Comparison of ENCODE assay signal across 9 mouse cellular contexts in the genomic region with DNA sequence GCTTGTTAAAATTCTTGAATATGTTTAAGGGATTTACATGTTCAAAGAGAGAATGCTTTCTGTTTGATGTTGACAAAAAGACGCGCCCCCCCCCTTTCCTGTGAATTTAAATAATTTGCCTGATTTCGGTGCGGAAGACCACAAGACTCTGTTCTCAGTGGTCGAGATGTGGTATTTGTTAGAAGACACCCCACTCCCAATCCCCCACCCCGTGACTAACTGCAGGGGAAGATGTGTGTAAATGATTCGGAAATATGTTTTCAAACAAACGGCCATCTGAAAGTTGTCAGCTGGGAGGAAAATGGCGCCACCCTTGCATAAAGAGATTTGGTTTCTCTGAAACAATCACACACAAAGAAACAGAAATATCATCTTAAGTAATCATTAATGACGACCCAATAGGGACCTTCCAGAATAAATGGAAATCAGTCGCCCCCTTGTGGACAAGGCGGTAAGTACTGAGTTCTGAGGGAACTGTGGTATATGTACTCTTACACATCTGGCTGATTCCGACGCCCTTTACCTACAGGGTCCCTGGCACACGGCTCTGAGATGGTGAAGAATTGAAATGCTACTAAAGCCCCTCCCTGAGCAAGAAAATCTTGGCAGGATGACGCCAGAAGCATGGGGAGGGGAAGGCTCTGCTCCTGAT. TPM values are rescaled to one million over a fixed set of nuclear protein-coding genes. Genes with fewer than 3 reads are reported as not detected.
DNase-seq lines count a peak whose midpoint lies in the region; ATAC-seq lines count a peak whose summit lies in the region.
"Had no signal": no experiment of that assay in that cellular context is flagged by ENCODE, and none has a peak within 500 bp of the region (broad histone marks: within the 10 kb centered on the region; RNA-seq: fewer than 3 reads in every experiment).

No protein-coding gene starts in this region.

- no peaks in the 10 kb centered on the region for H3K27me3 ChIP-seq in forebrain, embryonic 11.5 days (ENCODE audit: control insufficient read depth, insufficient read depth, low read length)
- peaks cover 31% of the 10 kb centered on the region for H3K27me3 ChIP-seq in hindbrain, embryonic 10.5 days (ENCODE audit: insufficient read depth, poor library complexity, severe bottlenecking)
- no peaks in the 10 kb centered on the region for H3K27me3 ChIP-seq in lung, embryonic 16.5 days (ENCODE audit: control insufficient read depth, insufficient read depth, low read depth, low read length)

- ATAC-seq in forebrain, embryonic 11.5 days (replicated peaks; ENCODE audit: low FRiP score) = no peak
- peak; percentile 43; the same call in 1 of the 2 replicates for ATAC-seq in lung, embryonic 16.5 days (ENCODE audit: low read depth)
- no peak for ATAC-seq in activated CD4-positive, CD25-positive, alpha-beta regulatory T cell, adult 4 months

- H3K9me3 ChIP-seq in forebrain, embryonic 11.5 days (ENCODE audit: control insufficient read depth, low read length) = no peaks in the 10 kb centered on the region
- H3K9me3 ChIP-seq in hindbrain, embryonic 10.5 days = no peaks in the 10 kb centered on the region
- no peaks in the 10 kb centered on the region for H3K9me3 ChIP-seq in lung, embryonic 16.5 days (ENCODE audit: control insufficient read depth, low read length)

- no peaks in the 10 kb centered on the region for H3K4me1 ChIP-seq in forebrain, embryonic 11.5 days (replicated peaks; ENCODE audit: control insufficient read depth, insufficient read depth, low read length)
- peaks cover 8% of the 10 kb centered on the region; the same call in 1 of the 2 replicates for H3K4me1 ChIP-seq in hindbrain, embryonic 10.5 days (replicated peaks)
- peaks cover 4% of the 10 kb centered on the region; the same call in 1 of the 2 replicates for H3K4me1 ChIP-seq in lung, embryonic 16.5 days (replicated peaks; ENCODE audit: control insufficient read depth, insufficient read depth, low read length)

- no peaks in the 10 kb centered on the region for H3K36me3 ChIP-seq in forebrain, embryonic 11.5 days (ENCODE audit: control insufficient read depth, insufficient read depth, low read length)
- H3K36me3 ChIP-seq in hindbrain, embryonic 10.5 days = no peaks in the 10 kb centered on the region
- H3K36me3 ChIP-seq in lung, embryonic 16.5 days (ENCODE audit: control insufficient read depth, insufficient read depth, low read length) = no peaks in the 10 kb centered on the region

- DNase-seq in MN1 (ENCODE audit: low spot score) = peak; percentile 30
- peak; percentile 31 to 34 for DNase-seq in adrenal gland, postnatal 4 days (ENCODE audit: low spot score in 2 of 2)
- DNase-seq in forebrain, embryonic 11.5 days (ENCODE audit: low spot score) = peak; percentile 77
- DNase-seq in hindbrain, embryonic 10.5 days (ENCODE audit: low spot score) = peak; percentile 74
- DNase-seq in layer of hippocampus, adult 8-10 months (ENCODE audit: low spot score in 2 of 2) = peak; percentile 35 to 81
- peak; percentile 79 for DNase-seq in right cerebral cortex, postnatal 14 days

- no peak overlapping the region for H3K4me3 ChIP-seq in forebrain, embryonic 11.5 days (ENCODE audit: low read depth, low read length)
- H3K4me3 ChIP-seq in hindbrain, embryonic 10.5 days = no peak overlapping the region
- no peak overlapping the region for H3K4me3 ChIP-seq in lung, embryonic 16.5 days (ENCODE audit: low read length)

- no peak overlapping the region for H3K4me2 ChIP-seq in forebrain, embryonic 11.5 days (ENCODE audit: low read depth, low read length, severe bottlenecking)
- peak overlapping the region; percentile 33; the same call in 1 of the 2 replicates for H3K4me2 ChIP-seq in lung, embryonic 16.5 days (ENCODE audit: low read depth, low read length)

- H3K27ac ChIP-seq in forebrain, embryonic 11.5 days (ENCODE audit: low read depth, low read length) = no peak overlapping the region
- H3K27ac ChIP-seq in hindbrain, embryonic 10.5 days = no peak overlapping the region
- no peak overlapping the region for H3K27ac ChIP-seq in lung, embryonic 16.5 days (ENCODE audit: low read length)
- H3K27ac ChIP-seq: macrophage had no signal

- WGBS in forebrain, embryonic 11.5 days = 25% methylated on average over 16 of the region's 16 CpGs
- WGBS in hindbrain, embryonic 10.5 days = 30% methylated on average over 16 of the region's 16 CpGs
- 15% methylated on average over 16 of the region's 16 CpGs for WGBS in lung, embryonic 16.5 days

- no peak overlapping the region for H3K9ac ChIP-seq in forebrain, embryonic 11.5 days (ENCODE audit: low read length)
- no peak overlapping the region for H3K9ac ChIP-seq in lung, embryonic 16.5 days (ENCODE audit: low read length)

RNA-seq across cellular contexts. Expression of a gene that starts 4.2 kb away (rescaled TPM):
- not detected for total RNA-seq in adrenal gland, postnatal 4 days (2021)
- polyA plus RNA-seq in forebrain, embryonic 11.5 days (2014; fragmentation: Nextera tagmentation; extraction: Ambion mirVana) = not detected in 2 replicates
- not detected in 2 replicates for polyA plus RNA-seq in hindbrain, embryonic 10.5 days (2016; fragmentation: Nextera tagmentation; extraction: Ambion mirVana)
- not detected for total RNA-seq in layer of hippocampus, adult 8-10 months (2022)
- polyA plus RNA-seq in lung, embryonic 16.5 days (2015; fragmentation: Nextera tagmentation; extraction: Ambion mirVana) = not detected in 2 replicates
- polyA plus RNA-seq in activated CD4-positive, CD25-positive, alpha-beta regulatory T cell, adult 4 months (2017; shearing (Covaris generic)) = not detected
- polyA plus RNA-seq: macrophage had no signal

RNA-seq across cellular contexts. Expression of a gene that starts 16.0 kb away (rescaled TPM):
- under 1 TPM; 0.42 to 0.76 TPM for total RNA-seq in adrenal gland, postnatal 4 days (2021)
- polyA plus RNA-seq in forebrain, embryonic 11.5 days (2014; fragmentation: Nextera tagmentation; extraction: Ambion mirVana) = not detected in 2 replicates
- polyA plus RNA-seq in hindbrain, embryonic 10.5 days (2016; fragmentation: Nextera tagmentation; extraction: Ambion mirVana) = 0.12 TPM in 1 of 2 replicates, not detected in the other
- under 1 TPM; 0.09 to 0.25 (median 0.16) TPM for total RNA-seq in layer of hippocampus, adult 8-10 months (2022)
- 0.08 and 0.11 TPM in 2 replicates for polyA plus RNA-seq in lung, embryonic 16.5 days (2015; fragmentation: Nextera tagmentation; extraction: Ambion mirVana)
- not detected for polyA plus RNA-seq in activated CD4-positive, CD25-positive, alpha-beta regulatory T cell, adult 4 months (2017; shearing (Covaris generic))
- polyA plus RNA-seq: macrophage had no signal

RNA-seq across cellular contexts. Expression of a gene that starts 59.8 kb away (rescaled TPM):
- not detected for total RNA-seq in adrenal gland, postnatal 4 days (2021)
- polyA plus RNA-seq in forebrain, embryonic 11.5 days (2014; fragmentation: Nextera tagmentation; extraction: Ambion mirVana) = not detected in 2 replicates
- not detected in 2 replicates for polyA plus RNA-seq in hindbrain, embryonic 10.5 days (2016; fragmentation: Nextera tagmentation; extraction: Ambion mirVana)
- not detected for total RNA-seq in layer of hippocampus, adult 8-10 months (2022)
- not detected in 2 replicates for polyA plus RNA-seq in lung, embryonic 16.5 days (2015; fragmentation: Nextera tagmentation; extraction: Ambion mirVana)
- not detected for polyA plus RNA-seq in activated CD4-positive, CD25-positive, alpha-beta regulatory T cell, adult 4 months (2017; shearing (Covaris generic))
- polyA plus RNA-seq: macrophage had no signal
